Mouse (Mus musculus): ENCODE results near the gene Ogfr. TPM values are rescaled to one million over a fixed set of nuclear protein-coding genes. Genes with fewer than 3 reads are reported as not detected.

Gene Ogfr
- total and polyA plus RNA-seq, 2 experiments from 2014 or later: 39.3 to 81.6 TPM

DNA sequence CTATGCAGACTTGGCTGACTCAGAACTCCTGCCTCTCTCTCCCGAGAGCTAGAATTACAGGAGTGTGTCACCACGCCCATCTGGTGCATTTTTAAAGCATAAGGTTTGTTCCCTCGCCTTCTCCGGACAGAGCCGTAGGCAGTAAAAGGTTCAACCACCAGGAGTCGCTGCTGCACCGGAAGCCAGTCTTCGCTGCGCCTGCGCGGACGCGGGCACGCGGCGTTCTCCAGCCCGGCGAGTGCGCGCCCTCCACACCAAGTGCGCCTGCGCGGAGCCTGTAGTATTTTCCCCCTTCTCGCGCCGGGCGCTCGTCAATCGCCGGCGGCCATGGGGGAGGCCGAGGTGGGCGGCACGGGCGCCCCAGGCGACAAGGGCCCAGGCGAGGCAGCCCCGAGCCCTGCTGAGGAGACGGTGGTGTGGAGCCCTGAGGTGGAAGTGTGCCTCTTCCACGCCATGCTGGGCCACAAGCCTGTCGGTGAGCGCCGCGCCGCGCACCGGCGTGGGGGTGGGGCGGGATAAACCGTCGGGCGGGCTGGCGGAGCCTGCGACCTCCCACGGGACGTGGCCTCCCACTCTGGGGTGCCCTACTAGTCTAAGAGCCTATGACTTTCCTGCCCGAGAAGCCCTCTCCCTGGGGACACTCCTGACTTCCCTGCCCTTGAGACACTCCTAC is 6.4 kb upstream of the Ogfr start:
- peak; percentile 87 for ATAC-seq (ENCODE audit: insufficient read depth, low read depth)
- Histone ChIP-seq H3K4me1 (ENCODE audit: control insufficient read depth, insufficient read depth) (peaks cover 10% of the 10 kb centered on the region), H3K36me3 (replicated peaks; ENCODE audit: control insufficient read depth, insufficient read depth, low read length) (peaks cover 21% of the 10 kb centered on the region), H3K9me3 (replicated peaks; ENCODE audit: control insufficient read depth, low read length) (no peaks in the 10 kb centered on the region), H3K27ac (ENCODE audit: low read depth) (peak overlapping the region; percentile 73), H3K4me2 (ENCODE audit: low read depth, low read length) (peak overlapping the region; percentile 96), H3K27me3 (ENCODE audit: control insufficient read depth, insufficient read depth, low read length) (no peaks in the 10 kb centered on the region), H3K9ac (replicated peaks; ENCODE audit: low read depth, low read length) (peak overlapping the region; percentile 91), H3K4me3 (ENCODE audit: low read depth, low read length) (peak overlapping the region; percentile 90)
- peak; percentile 94 for TF ChIP-seq CTCF (IDR thresholded peaks at IDR 0.05; ENCODE audit: low read depth)
- no peak for TF ChIP-seq EP300 (IDR thresholded peaks at IDR 0.05; ENCODE audit: low read depth)
- peak; percentile 92 for DNase-seq (ENCODE audit: low spot score)
- WGBS: 0% methylated on average over 42 of the region's 57 CpGs

DNA sequence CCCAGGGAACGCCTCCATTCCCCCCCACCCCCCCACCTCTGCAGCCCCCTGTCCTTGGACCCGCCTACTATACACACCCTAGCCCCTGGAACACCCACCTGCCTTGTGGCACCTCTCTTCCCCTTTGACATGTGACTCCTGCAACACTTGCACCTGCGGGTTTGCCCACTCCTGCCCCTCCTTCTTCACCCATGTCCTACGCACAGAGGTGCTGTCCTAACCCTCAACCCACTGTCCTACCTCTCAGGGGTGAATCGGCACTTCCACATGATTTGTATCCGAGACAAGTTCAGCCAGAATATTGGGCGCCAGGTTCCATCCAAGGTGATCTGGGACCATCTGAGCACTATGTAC is 5.9 kb upstream of the Ogfr start:
- no peaks in the 10 kb centered on the region for H3K9me3 ChIP-seq (replicated peaks; ENCODE audit: control insufficient read depth, low read length)
- TF ChIP-seq CTCF (IDR thresholded peaks at IDR 0.05; ENCODE audit: low read depth) (no peak), EP300 (IDR thresholded peaks at IDR 0.05; ENCODE audit: low read depth) (no peak)
- peak overlapping the region; percentile 90 for H3K4me3 ChIP-seq (ENCODE audit: low read depth, low read length)
- peaks cover 21% of the 10 kb centered on the region for H3K36me3 ChIP-seq (replicated peaks; ENCODE audit: control insufficient read depth, insufficient read depth, low read length)
- peaks cover 10% of the 10 kb centered on the region for H3K4me1 ChIP-seq (ENCODE audit: control insufficient read depth, insufficient read depth)
- 25% methylated on average over 7 of the region's 7 CpGs for WGBS
- ATAC-seq (ENCODE audit: insufficient read depth, low read depth) (no peak), DNase-seq (ENCODE audit: low spot score) (no peak)
- H3K4me2 ChIP-seq (ENCODE audit: low read depth, low read length): peak overlapping the region; percentile 96
- no peaks in the 10 kb centered on the region for H3K27me3 ChIP-seq (ENCODE audit: control insufficient read depth, insufficient read depth, low read length)
- peak overlapping the region; percentile 91 for H3K9ac ChIP-seq (replicated peaks; ENCODE audit: low read depth, low read length)
- peak overlapping the region; percentile 73; the same call in 1 of the 2 replicates for H3K27ac ChIP-seq (ENCODE audit: low read depth)

DNA sequence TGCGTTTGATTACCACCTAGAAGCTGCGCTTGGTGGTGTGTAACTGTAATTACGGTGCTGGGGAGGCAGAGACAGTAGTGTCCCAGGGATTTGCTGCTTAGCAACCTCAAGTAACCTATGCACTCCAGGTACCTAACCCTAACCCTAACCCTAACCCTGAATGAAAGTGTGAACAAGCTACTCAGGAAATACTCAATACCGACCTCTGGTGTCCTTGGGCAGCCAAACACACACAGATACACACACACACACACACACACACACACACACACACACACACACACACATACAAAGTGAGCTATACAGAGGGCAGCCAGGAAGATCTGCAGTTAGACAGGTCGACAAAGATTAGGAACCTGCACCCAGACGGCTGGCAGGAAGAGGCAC is 316 bp upstream of the Ogfr start:
- H3K4me1 ChIP-seq (ENCODE audit: control insufficient read depth, insufficient read depth): peaks cover 10% of the 10 kb centered on the region
- peak overlapping the region; percentile 88 for H3K4me2 ChIP-seq (ENCODE audit: low read depth, low read length)
- ATAC-seq (ENCODE audit: insufficient read depth, low read depth): no peak
- DNase-seq (ENCODE audit: low spot score): no peak
- peak overlapping the region; percentile 92 for H3K9ac ChIP-seq (replicated peaks; ENCODE audit: low read depth, low read length)
- H3K27me3 ChIP-seq (ENCODE audit: control insufficient read depth, insufficient read depth, low read length): no peaks in the 10 kb centered on the region
- H3K9me3 ChIP-seq (replicated peaks; ENCODE audit: control insufficient read depth, low read length): no peaks in the 10 kb centered on the region
- peak overlapping the region; percentile 99 for H3K4me3 ChIP-seq (ENCODE audit: low read depth, low read length)
- 48% methylated on average over 6 of the region's 6 CpGs for WGBS
- peak overlapping the region; percentile 91 for H3K27ac ChIP-seq (ENCODE audit: low read depth)
- peaks cover 50% of the 10 kb centered on the region for H3K36me3 ChIP-seq (replicated peaks; ENCODE audit: control insufficient read depth, insufficient read depth, low read length)
- 0 out of 2 replicates have a peak, but pooled peaks have one; percentile 18 for TF ChIP-seq CTCF (IDR thresholded peaks at IDR 0.05; ENCODE audit: low read depth)
- TF ChIP-seq EP300 (IDR thresholded peaks at IDR 0.05; ENCODE audit: low read depth): no peak

DNA sequence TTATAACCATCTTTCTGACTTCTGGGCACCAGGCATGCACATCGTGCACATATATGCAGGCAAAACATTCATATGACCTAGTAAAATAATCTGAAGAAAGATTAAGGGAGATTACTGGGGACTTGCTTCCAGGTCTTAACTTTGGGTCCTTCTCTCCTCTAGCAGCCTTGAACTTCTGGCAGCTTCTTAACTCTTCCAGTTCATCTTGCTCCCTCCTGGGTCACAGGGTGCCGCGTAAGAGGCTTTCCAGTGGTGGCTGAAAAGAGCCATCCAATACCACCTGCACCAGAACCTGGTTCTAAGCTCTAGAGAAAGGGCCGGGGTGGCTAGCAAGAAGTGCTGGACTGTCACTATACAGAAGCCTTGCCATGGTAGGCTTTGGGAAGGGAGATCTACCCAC is 8.4 kb downstream of the Ogfr start, which contains the start of gene Col9a3:
Col9a3 (plus strand) TSS at position 301 of the 400 bp plus-strand sequence.
- H3K27me3 ChIP-seq (ENCODE audit: control insufficient read depth, insufficient read depth, low read length): peaks cover 30% of the 10 kb centered on the region

DNA sequence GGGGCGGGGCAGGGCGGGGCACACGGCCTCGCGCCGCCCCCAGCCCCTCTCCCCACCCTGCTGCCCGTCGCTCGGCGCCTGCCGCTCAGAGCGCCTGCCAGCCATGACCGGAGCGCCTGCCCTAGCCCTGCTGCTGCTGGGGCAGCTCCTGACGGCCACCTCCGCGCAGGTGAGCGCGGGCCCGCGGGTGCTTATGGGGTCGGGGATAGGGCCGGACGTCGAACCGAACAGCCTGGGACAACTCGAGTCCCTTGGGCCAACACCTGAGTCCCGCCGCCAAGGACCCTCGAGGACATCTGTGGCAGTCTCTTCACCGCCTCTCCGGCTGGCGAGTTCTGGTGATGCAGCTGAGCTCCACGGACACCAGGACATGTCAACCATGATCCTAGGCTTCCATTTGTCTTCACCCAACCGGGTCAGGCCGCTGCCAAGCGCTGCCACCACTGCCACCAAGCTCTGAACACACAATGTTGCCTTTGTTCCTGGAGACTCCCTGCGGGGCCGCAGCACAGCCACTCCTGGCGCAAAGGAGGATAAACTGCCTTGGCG is 9.2 kb downstream of the Ogfr start:
- 6% methylated on average over 35 of the region's 41 CpGs for WGBS

More for the DNA sequence above, 8.4 kb downstream of the Ogfr start, which contains the start of gene Col9a3:
- 0 out of 2 replicates have a peak, but pooled peaks cover 9% of the 10 kb centered on the region for H3K4me1 ChIP-seq (ENCODE audit: control insufficient read depth, insufficient read depth)
- H3K4me2 ChIP-seq (ENCODE audit: low read depth, low read length): peak within 1 kb of the TSS; percentile 51
- H3K27ac ChIP-seq (ENCODE audit: low read depth): no peak within 1 kb of the TSS
- TF ChIP-seq CTCF (IDR thresholded peaks at IDR 0.05; ENCODE audit: low read depth): no peak
- TF ChIP-seq EP300 (IDR thresholded peaks at IDR 0.05; ENCODE audit: low read depth): no peak
- peak within 1 kb of the TSS; percentile 20 for H3K4me3 ChIP-seq (ENCODE audit: low read depth, low read length)
- no peak within 1 kb of the TSS for H3K9ac ChIP-seq (replicated peaks; ENCODE audit: low read depth, low read length)
- H3K9me3 ChIP-seq (replicated peaks; ENCODE audit: control insufficient read depth, low read length): no peaks in the 10 kb centered on the region
- ATAC-seq (ENCODE audit: insufficient read depth, low read depth): no peak
- WGBS: 41% methylated on average over 4 of the region's 4 CpGs
- DNase-seq (ENCODE audit: low spot score): no peak
- peaks cover 31% of the 10 kb centered on the region for H3K36me3 ChIP-seq (replicated peaks; ENCODE audit: control insufficient read depth, insufficient read depth, low read length)

More for the DNA sequence above, 9.2 kb downstream of the Ogfr start:
- no peak overlapping the region for H3K9ac ChIP-seq (replicated peaks; ENCODE audit: low read depth, low read length)
- no peak overlapping the region for H3K27ac ChIP-seq (ENCODE audit: low read depth)
- H3K36me3 ChIP-seq (replicated peaks; ENCODE audit: control insufficient read depth, insufficient read depth, low read length): peaks cover 23% of the 10 kb centered on the region
- H3K27me3 ChIP-seq (ENCODE audit: control insufficient read depth, insufficient read depth, low read length): peaks cover 30% of the 10 kb centered on the region
- 0 out of 2 replicates have a peak, but pooled peaks cover 9% of the 10 kb centered on the region for H3K4me1 ChIP-seq (ENCODE audit: control insufficient read depth, insufficient read depth)
- TF ChIP-seq EP300 (IDR thresholded peaks at IDR 0.05; ENCODE audit: low read depth) (no peak), CTCF (IDR thresholded peaks at IDR 0.05; ENCODE audit: low read depth) (no peak)
- no peak for DNase-seq (ENCODE audit: low spot score)
- no peak for ATAC-seq (ENCODE audit: insufficient read depth, low read depth)
- no peaks in the 10 kb centered on the region for H3K9me3 ChIP-seq (replicated peaks; ENCODE audit: control insufficient read depth, low read length)
- H3K4me3 ChIP-seq (ENCODE audit: low read depth, low read length): peak overlapping the region; percentile 20
- H3K4me2 ChIP-seq (ENCODE audit: low read depth, low read length): peak overlapping the region; percentile 51
